Mouse (Mus musculus) cerebellum, adult 18-20 months (tissue): ENCODE results near the gene Myo1g.

Experiments used
- DNase-seq, 2 experiments: peaks; one replicate each; pipeline ENCODE4 v3.0.0; 2021

Myo1g gene

DNA sequence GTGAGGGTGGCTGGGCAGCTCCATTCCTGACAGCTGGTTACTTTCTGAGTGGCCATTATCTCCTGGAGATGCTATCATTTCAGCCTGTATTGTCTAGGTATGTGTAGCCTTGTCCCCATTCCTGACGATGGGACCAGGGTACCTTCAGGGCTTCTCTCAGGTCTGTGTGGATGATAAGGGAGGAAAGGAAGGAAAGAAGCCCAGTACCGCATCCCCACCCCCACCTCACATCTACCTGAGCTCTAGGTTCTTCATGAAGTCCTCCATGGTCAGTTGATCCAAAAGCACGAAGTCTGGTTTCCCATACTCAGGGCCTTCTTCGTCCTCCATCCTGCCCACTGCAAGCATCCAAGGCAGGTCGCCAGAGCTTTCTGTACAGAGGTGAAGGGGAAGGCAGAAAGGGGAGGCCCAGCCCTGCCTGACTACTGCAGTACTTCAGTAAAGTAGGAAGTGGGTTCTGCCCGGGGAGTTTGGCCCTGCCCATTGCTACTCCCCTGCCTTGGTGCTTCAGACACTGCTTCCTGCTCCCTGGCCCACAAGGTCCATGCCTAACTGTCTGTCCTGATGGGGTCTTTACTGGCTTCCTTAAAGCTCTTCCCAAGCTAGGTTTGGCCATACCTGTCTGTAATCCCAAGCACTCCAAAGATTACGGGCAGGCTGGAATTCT, at the start of gene Myo1g:
Myo1g (minus strand) TSS at position 459 of the 667 bp plus-strand sequence.
- DNase-seq, result no peak

DNA sequence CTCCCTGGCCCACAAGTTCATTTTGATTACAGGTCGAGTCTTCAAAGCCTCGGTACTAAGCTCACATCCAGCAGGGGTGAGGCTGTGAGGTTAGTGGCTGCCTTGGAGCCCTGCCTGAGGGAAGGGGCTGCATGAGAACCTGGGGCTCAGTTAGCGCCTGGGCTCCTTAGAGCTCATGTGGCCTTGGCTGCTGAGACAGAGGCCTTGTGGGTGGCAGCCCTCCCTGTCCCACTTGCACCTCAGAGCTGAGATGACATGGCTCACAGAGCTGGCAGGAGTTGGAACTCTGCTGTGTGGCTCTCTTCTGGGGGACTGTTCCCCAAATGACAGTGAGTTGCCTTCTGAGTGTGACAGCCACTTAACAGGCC, 48.6 kb upstream of the Myo1g start:
- DNase-seq, result no peak

- peak; percentile 45 to 47 for DNase-seq
These were observed 48.0 kb upstream of the Myo1g start for GRCm38 (mm10) chr11:6568584-6569409.

- DNase-seq, result no peak
These were observed 47.2 kb upstream of the Myo1g start for GRCm38 (mm10) chr11:6567951-6568350.

DNA sequence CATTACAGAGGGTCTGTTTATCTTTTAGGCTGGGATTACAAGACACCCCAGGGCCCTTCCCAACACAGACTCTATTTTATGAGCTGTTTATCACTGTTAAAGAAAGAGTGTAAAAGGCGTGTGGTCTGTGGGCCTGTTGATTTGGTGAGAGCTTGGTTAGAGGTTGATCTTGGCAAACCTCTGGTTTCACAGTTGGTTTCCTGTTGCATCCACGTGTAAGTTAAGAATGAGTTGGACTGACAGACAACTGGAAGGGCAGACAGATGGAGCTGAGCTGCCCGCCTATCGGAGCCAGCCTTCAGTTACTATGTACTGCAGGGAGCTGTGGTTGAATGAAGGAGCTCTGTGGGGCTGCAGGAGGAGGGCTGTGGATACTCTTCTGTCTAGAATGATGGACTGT, 45.7 kb upstream of the Myo1g start:
- DNase-seq, result no peak

DNA sequence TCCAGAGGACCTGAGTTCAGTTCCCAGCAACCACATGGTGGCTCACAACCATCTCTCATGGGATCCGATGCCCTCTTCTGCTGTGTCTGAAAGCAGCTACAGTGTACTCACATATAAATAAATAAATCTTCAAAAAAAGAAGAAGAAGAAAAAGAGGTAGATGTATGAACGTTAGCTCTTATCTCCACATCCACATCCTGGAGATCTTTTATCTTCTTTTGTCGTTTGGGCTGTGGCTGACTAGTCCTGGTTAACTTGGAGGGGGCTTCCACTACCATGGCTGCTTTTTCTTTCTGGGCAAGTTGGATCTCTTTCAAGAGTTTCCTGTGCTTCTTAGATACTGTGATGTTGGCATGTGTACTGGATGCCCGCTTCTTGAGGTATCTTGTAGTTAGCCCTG, 42.4 kb upstream of the Myo1g start:
- no peak for DNase-seq

- DNase-seq, result no peak
These were observed 41.6 kb upstream of the Myo1g start for GRCm38 (mm10) chr11:6562359-6562758.

DNA sequence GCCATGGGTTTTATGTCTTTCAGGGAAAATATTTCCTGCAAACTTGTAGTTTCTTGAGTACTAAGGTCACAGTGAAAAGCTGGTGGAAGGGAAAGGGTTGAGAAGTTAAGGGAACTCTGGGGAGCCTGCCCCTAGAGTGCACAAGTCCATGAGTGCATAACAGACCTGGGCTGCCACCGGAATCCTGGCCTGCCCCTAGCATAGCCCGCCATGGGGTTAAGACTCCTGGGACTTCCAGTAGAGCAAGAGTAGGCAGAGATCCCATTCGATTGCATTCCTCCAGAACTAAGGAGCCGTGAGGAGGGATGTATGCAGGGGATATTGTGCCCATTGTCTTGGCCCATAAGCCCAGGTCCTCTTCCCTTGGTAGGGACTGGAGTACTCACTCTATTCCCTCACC, 40.7 kb upstream of the Myo1g start:
- no peak for DNase-seq

GRCm38 (mm10) chr11:6560655-6561360, 40.0 kb upstream of the Myo1g start:
- no peak for DNase-seq

DNA sequence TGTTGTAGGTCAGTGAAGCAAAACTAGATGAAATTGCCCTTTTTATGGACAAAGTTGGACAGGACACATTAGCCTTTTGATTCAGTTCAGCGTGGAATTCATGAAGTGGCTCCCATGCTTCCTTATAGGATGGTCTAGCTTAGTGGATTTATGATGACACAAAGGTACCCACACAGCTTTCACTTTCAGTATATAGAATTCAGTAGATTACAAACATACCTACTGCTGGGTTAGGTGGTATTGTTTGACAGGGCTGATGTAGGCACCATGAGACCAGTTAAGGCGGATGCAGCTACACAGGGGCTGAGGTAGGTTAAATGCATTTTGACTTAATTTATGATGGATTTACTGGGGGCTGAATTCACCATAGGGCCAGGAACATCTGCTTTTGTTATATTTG, 39.2 kb upstream of the Myo1g start:
- DNase-seq, result no peak

- DNase-seq, result no peak
These were observed 37.5 kb upstream of the Myo1g start for GRCm38 (mm10) chr11:6558234-6558633.

DNA sequence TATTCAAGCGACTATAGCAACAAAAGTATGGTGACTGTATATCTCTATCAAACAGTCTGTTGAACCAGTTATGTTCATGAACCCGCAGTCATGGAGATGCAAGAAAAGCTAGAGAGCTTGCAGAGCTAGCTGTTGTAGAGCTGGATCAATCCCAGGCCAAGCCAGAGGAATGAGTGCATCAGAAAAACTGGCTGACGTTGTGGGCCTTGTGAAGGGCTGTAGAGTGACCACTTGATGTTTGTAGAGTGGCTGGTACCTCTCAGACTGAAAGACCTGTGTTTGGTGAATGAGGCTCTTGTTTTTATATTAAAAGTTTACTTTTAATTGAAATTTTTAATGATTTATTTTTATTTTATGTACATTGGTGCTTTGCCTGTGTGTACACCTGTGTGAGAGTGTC, 29.4 kb upstream of the Myo1g start:
- no peak for DNase-seq

DNA sequence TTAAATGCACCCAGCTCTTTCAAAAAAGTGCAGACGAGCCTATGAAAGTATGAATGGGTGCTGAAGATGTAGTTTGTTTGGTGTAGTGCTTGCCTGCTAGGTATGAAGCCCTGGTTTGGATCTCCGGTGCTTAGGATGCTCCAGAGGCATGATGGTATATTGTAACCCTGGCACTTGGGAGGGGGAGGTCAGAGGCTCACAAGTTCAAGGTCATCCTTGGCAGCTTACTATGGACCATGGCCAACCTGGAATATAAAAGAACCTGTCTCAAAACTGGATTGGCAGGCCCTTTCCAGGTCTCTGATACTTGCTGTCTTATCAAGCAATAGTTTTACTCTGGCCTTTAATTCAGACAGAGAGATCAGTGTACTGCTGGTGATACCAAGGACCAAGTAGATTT, 29.0 kb upstream of the Myo1g start:
- DNase-seq, result no peak

GRCm38 (mm10) chr11:6547696-6548325, 27.0 kb upstream of the Myo1g start:
- no peak for DNase-seq

GRCm38 (mm10) chr11:6547037-6547680, 26.4 kb upstream of the Myo1g start:
- DNase-seq, result peak; percentile 49 to 61

DNA sequence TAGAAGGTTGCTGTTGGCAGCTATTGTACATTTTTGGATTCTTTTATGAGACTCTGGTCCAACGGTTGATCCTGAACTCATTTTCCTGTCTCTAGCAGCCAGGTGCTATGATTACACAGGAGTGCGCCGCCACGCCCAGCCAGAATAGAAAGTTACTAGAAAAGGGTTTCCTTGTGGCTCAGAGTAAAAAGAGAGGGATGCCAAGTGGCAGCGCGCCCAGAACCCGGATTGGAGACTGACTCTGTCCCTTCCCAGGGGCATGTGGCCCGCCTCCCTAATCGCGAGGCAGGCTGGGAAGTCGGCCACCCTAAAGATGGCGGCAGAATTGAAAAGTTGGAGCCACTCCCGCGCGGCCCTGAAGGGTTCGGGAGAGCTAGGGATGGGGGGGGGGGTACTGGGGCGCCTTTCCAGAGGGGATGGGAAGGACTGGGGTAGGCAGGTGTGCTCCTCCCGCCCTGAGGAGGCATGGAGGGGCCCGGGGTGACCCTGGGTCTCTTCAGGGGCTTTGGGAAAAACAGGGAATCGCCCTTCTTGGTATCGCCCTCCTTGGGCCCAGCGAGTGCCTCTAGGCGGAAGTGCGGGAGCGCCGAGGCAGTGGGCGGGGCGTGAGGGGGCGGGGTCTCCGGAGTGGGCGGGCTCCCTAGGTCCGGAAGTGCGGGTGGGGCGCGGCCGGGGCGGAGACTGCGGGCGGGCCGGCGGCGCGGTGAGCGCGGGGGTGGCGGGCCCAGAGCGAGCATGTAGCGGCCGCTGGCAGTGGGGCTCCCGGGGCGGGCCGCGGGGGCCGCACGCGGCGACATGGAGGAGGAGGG, 25.6 kb upstream of the Myo1g start, which contains the start of gene Ccm2:
Ccm2 (plus strand) TSS at position 683 of the 809 bp plus-strand sequence.
- DNase-seq, result peak; percentile 97

DNA sequence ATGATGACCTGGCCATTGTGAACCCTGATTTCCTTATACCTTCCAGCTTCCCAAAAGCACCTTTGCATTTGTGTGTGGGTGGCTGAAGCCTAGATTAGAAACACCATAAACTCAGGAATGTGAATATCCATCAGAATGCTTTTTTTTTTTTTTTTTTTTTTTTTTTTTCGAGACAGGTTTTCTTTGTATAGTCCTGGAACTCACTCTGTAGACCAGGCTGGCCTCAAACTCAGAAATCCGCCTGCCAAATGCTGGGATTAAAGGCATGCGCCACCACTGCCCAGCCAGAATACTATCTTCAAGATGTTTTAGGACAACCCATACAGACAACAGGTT, 25.1 kb upstream of the Myo1g start:
- DNase-seq, result no peak

DNA sequence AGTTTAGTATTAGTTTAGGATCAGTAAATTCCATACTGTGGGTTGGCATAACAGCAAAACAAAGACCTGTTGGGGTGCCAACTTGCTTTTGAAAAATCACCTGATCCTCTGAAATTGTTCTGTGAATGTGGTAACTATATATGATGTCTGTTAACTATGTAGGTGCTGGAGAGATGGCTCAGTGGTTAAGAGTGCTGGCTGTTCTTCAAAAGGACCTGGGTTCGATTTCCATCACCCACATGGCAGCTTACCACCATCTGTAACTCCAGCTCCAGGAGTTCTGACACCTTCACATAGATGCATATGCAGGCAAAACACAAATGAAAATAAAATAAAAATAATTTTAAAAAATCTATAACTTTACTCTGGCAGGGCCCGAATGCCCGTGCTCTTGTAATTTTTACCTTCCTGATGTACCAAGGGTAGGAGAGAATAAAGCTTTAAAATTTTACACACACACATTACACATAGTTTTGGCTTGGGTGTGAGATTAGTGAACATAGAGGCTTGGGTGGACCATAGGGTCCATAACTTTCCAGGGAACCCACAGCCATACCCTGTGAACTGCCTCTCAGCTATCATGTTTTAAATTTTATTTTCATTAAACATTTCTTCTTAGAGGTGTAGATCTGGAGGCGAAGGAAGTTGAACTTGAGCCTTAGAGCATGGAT, 24.6 kb upstream of the Myo1g start:
- DNase-seq, result no peak

- DNase-seq, result no peak
These were observed 23.9 kb upstream of the Myo1g start for GRCm38 (mm10) chr11:6544683-6545082.

GRCm38 (mm10) chr11:6530746-6531145, 10.0 kb upstream of the Myo1g start:
- DNase-seq, result no peak

DNA sequence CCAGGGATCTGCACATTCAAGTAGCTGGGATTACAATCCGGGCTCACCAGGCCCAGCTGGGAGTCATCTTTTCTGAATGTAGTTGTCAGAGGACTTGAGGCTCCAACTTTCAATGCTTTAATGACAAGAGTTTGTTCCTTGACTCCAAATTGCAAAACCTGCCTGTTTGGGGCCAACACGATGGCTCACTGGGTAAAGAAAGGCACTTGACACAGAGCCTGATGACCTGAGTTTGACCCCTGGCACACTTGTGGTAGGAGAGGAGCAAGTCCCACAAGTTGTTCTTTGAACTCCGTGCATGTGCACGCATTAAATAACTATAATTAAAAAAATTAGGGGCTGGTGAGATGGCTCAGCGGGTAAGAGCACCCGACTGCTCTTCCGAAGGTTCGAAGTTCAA, 9.2 kb upstream of the Myo1g start:
- DNase-seq, result no peak
